Mouse (Mus musculus): ENCODE data around the gene 4933400A11Rik. TPM values are rescaled to one million over a fixed set of nuclear protein-coding genes. Genes with fewer than 3 reads are reported as not detected.

4933400A11Rik gene
- not detected in 2 replicates for polyA plus RNA-seq (2012; rRNA removed)

DNA sequence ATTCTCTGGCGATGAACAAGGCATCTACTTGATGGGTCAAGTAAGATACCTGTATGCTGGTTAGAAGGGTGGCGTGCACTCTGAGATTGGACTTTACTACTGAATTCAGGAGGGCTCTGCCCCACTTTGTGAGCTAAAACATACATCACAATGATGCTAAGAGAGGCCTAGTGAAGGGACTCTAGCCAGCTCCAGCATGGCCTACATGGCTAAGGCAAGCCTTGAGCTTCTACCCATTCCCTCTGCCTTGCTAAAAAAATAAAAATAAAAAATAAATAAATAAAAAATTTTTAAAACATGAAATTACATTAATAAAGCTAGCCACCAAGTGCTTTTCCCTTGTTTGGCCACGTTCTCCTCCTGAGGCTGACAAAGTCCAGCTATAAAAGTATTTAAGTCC, at the start of gene 4933400A11Rik:
4933400A11Rik (minus strand) TSS at position 101 of the 400 bp plus-strand sequence.

Other genes with a start within 250 kb of the 4933400A11Rik start
- gene Mid1, start 94.4 kb downstream of the 4933400A11Rik start, polyA plus RNA-seq (2012; rRNA removed) = 4.4 and 5.1 TPM in 2 replicates
- gene Gm21887, start 230.0 kb upstream of the 4933400A11Rik start, polyA plus RNA-seq (2012; rRNA removed) = 910 TPM in 1 of 2 replicates, not detected in the other